Mouse (Mus musculus): Measurements from ENCODE around the gene Nap1l1. TPM values are rescaled to one million over a fixed set of nuclear protein-coding genes. Genes with fewer than 3 reads are reported as not detected.
A peak's percentile ranks its signal among the peaks of the same experiment; 100 is the strongest.

Gene Nap1l1
- total and polyA plus RNA-seq, 2 experiments, result 3.7 to 27.8 TPM

DNA sequence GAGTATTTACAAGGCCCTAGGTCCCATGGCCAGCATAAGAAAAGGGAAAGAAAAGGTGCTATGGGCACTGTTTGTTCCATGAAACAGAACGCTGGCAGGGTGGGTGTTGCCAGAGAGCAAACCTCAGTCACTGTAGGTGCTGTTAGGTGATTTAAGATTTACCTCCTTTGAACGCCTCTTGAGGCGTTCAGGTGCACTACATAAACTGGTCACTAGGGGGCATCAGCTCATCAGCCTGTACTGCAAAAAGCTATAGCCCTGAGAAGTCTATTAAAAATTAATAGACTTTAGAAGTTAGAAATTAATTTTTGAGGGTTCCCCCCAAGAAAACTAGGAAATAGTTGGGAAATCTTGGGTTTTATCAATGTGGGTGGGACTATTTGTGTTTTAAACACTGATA lies 30.0 kb downstream of the Nap1l1 start:
- Histone ChIP-seq H3K9ac (ENCODE audit: low read depth, low read length) (no peak overlapping the region), H3K27ac (replicated peaks; ENCODE audit: insufficient read depth, low read depth, low read length) (no peak overlapping the region), H3K27me3 (ENCODE audit: control insufficient read depth, insufficient read depth, low read length) (no peaks in the 10 kb centered on the region), H3K4me3 (ENCODE audit: insufficient read depth, low read depth, low read length) (no peak overlapping the region), H3K36me3 (ENCODE audit: control insufficient read depth, insufficient read depth, low read length) (peaks cover 7% of the 10 kb centered on the region; the same call in 1 of the 2 replicates), H3K79me2 (ENCODE audit: control insufficient read depth, insufficient read depth, low read length) (peaks cover 13% of the 10 kb centered on the region; the same call in 1 of the 2 replicates), H3K4me1 (ENCODE audit: control insufficient read depth, insufficient read depth, low read length) (peaks cover 5% of the 10 kb centered on the region)
- TF ChIP-seq CTCF (IDR thresholded peaks at IDR 0.05; ENCODE audit: low read depth, low read length) (peak; percentile 57), POLR2A (IDR thresholded peaks at IDR 0.05; ENCODE audit: extremely low read depth, insufficient read depth, low read length) (no peak)
- peak; percentile 69 for DNase-seq (ENCODE audit: extremely low read depth, low read depth, low spot score)
- under 1% methylated on average over 3 of the region's 3 CpGs for WGBS

DNA sequence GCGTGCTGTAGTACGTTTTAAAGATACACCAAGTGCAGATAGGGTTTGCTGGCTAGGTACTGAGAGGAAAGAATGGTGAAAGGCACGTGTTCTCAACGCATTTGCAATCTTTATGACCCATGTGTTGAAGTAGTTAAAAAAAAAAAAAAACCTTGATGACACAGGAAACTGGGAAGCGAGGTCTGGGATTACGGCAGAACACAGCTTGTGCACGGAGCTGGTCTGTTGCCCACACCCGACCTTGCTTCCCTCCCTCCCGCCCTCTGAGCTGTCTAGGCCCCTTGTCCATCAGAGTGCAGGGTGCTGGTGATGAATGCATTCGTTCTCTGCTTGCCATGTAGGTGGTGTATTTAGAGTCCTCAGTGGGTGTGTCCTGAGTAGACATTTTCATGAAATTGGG lies 30.7 kb downstream of the Nap1l1 start:
- no peak for TF ChIP-seq POLR2A (IDR thresholded peaks at IDR 0.05; ENCODE audit: extremely low read depth, insufficient read depth, low read length)
- TF ChIP-seq CTCF (IDR thresholded peaks at IDR 0.05; ENCODE audit: low read depth, low read length), result no peak
- Histone ChIP-seq H3K79me2 (ENCODE audit: control insufficient read depth, insufficient read depth, low read length) (peaks cover 13% of the 10 kb centered on the region; the same call in 1 of the 2 replicates), H3K27me3 (ENCODE audit: control insufficient read depth, insufficient read depth, low read length) (no peaks in the 10 kb centered on the region), H3K4me1 (ENCODE audit: control insufficient read depth, insufficient read depth, low read length) (peaks cover 5% of the 10 kb centered on the region), H3K27ac (replicated peaks; ENCODE audit: insufficient read depth, low read depth, low read length) (no peak overlapping the region), H3K4me3 (ENCODE audit: insufficient read depth, low read depth, low read length) (no peak overlapping the region), H3K36me3 (ENCODE audit: control insufficient read depth, insufficient read depth, low read length) (peaks cover 4% of the 10 kb centered on the region; the same call in 1 of the 2 replicates), H3K9ac (ENCODE audit: low read depth, low read length) (no peak overlapping the region)
- WGBS, result 23% methylated on average over 10 of the region's 10 CpGs
- DNase-seq (ENCODE audit: extremely low read depth, low read depth, low spot score), result no peak

DNA sequence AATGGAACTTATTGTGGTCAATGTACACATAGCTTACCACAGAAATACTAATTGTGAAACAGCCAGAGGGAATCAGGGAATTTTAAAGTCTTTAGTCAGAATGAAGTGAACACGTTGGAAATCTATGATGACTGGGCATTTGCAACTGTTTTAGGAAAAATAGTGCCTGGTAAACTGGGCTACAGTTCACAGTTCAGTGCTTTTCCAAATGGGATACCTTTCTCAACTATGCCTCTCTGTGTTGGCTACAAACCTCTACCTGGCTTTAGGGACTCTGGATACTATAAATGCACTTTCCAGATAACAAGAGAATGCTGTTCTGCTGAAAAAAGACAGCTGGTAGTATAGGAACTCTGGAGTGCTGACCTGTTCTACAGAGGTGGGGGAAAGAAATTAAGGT lies 31.6 kb downstream of the Nap1l1 start:
- 28% methylated on average over 1 of the region's 1 CpGs for WGBS
- H3K36me3 ChIP-seq (ENCODE audit: control insufficient read depth, insufficient read depth, low read length), result peaks cover 6% of the 10 kb centered on the region; the same call in 1 of the 2 replicates
- peaks cover 13% of the 10 kb centered on the region; the same call in 1 of the 2 replicates for H3K79me2 ChIP-seq (ENCODE audit: control insufficient read depth, insufficient read depth, low read length)
- peak; percentile 75 for DNase-seq (ENCODE audit: extremely low read depth, low read depth, low spot score)
- no peak overlapping the region for H3K4me3 ChIP-seq (ENCODE audit: insufficient read depth, low read depth, low read length)
- no peaks in the 10 kb centered on the region for H3K27me3 ChIP-seq (ENCODE audit: control insufficient read depth, insufficient read depth, low read length)
- H3K9ac ChIP-seq (ENCODE audit: low read depth, low read length), result no peak overlapping the region
- TF ChIP-seq POLR2A (IDR thresholded peaks at IDR 0.05; ENCODE audit: extremely low read depth, insufficient read depth, low read length) (no peak), CTCF (IDR thresholded peaks at IDR 0.05; ENCODE audit: low read depth, low read length) (no peak)
- peaks cover 5% of the 10 kb centered on the region for H3K4me1 ChIP-seq (ENCODE audit: control insufficient read depth, insufficient read depth, low read length)
- H3K27ac ChIP-seq (replicated peaks; ENCODE audit: insufficient read depth, low read depth, low read length), result no peak overlapping the region; the same call in 1 of the 2 replicates

DNA sequence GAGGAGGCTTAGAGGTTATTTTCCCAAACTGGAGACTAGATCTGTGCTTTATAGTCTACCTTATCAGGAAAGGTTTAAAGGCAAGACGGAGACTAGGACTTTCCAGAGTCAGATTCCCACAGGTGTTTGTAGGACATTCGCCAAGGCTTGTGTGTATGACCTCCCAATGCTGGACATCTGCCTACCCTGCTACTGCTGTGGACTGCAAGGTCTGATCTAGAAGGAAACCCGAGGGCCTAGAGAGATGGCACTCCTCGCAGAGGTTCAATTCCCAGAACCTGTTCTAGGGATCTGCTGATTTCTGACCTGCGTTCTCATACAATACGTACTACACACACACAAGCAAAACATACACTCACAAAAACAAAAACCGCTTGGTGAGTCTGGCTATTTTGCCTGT lies 32.4 kb downstream of the Nap1l1 start:
- WGBS, result 23% methylated on average over 7 of the region's 7 CpGs
- Histone ChIP-seq H3K27me3 (ENCODE audit: control insufficient read depth, insufficient read depth, low read length) (no peaks in the 10 kb centered on the region), H3K4me1 (ENCODE audit: control insufficient read depth, insufficient read depth, low read length) (peaks cover 5% of the 10 kb centered on the region), H3K4me3 (ENCODE audit: insufficient read depth, low read depth, low read length) (peak overlapping the region; percentile 72; the same call in 1 of the 2 replicates), H3K27ac (replicated peaks; ENCODE audit: insufficient read depth, low read depth, low read length) (peak overlapping the region; percentile 97), H3K36me3 (ENCODE audit: control insufficient read depth, insufficient read depth, low read length) (peaks cover 6% of the 10 kb centered on the region; the same call in 1 of the 2 replicates), H3K9ac (ENCODE audit: low read depth, low read length) (peak overlapping the region; percentile 88), H3K79me2 (ENCODE audit: control insufficient read depth, insufficient read depth, low read length) (peaks cover 13% of the 10 kb centered on the region; the same call in 1 of the 2 replicates)
- DNase-seq (ENCODE audit: extremely low read depth, low read depth, low spot score), result peak; percentile 88
- TF ChIP-seq POLR2A (IDR thresholded peaks at IDR 0.05; ENCODE audit: extremely low read depth, insufficient read depth, low read length) (no peak), CTCF (IDR thresholded peaks at IDR 0.05; ENCODE audit: low read depth, low read length) (no peak)

DNA sequence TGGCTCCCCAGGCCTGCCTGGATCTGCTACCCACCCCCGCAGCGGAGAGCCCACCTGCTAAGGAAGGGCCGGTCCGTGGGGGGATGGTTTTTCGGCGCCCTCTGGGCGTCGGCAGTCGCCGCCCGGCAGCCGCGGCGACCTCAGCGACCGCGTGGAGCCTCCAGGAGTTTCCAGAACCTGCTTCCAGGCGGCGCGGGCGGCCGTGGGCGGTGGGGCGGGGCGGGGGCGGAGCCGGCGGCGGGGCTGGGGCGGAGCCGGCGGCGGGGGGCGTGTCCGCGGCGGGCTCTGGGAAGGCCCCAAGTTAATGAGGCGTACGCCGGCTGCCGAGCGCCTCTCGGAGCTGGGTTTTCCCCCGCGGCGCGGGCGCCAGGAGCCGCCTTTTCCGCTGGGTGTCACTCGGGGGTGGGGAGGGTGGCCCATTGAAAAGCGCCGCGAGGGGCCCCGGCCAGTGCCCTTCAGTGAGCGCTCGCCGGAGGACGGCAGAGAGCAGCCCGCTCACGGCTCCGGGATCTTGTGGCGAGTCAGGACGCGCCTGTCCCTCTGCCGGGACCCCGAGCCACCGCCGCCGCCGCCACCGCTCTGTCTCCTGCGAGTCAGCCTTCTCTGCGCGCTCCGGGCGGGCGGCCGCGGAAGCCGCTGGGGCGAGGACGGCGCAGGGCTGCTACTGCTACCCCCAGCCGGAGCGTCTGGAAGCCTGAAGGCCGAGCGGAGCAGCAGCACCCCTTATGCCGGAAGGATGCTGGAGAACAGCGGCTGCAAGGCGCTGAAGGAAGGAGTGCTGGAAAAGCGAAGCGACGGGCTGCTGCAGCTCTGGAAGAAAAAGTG lies 33.3 kb downstream of the Nap1l1 start, which contains the start of gene Phlda1:
Gene Phlda1, plus strand, starts transcription at position 186 of the 825 bp plus-strand sequence.
- peaks cover 6% of the 10 kb centered on the region; the same call in 1 of the 2 replicates for H3K36me3 ChIP-seq (ENCODE audit: control insufficient read depth, insufficient read depth, low read length)
- H3K9ac ChIP-seq (ENCODE audit: low read depth, low read length), result peak within 1 kb of the TSS; percentile 98
- no peaks in the 10 kb centered on the region for H3K27me3 ChIP-seq (ENCODE audit: control insufficient read depth, insufficient read depth, low read length)
- H3K27ac ChIP-seq (replicated peaks; ENCODE audit: insufficient read depth, low read depth, low read length), result peak within 1 kb of the TSS; percentile 97
- peaks cover 13% of the 10 kb centered on the region; the same call in 1 of the 2 replicates for H3K79me2 ChIP-seq (ENCODE audit: control insufficient read depth, insufficient read depth, low read length)
- under 1% methylated on average over 75 of the region's 94 CpGs for WGBS
- peaks cover 5% of the 10 kb centered on the region for H3K4me1 ChIP-seq (ENCODE audit: control insufficient read depth, insufficient read depth, low read length)
- H3K4me3 ChIP-seq (ENCODE audit: insufficient read depth, low read depth, low read length), result peak within 1 kb of the TSS; percentile 93
- DNase-seq (ENCODE audit: extremely low read depth, low read depth, low spot score), result peak; percentile 78
- TF ChIP-seq CTCF (IDR thresholded peaks at IDR 0.05; ENCODE audit: low read depth, low read length) (no peak), POLR2A (IDR thresholded peaks at IDR 0.05; ENCODE audit: extremely low read depth, insufficient read depth, low read length) (peak; percentile 97)

Data from liver, adult 2 months (tissue).